Mouse (Mus musculus) hindbrain, embryonic 13.5 days (tissue): ENCODE measurements around the gene Ino80d. TPM values are rescaled to one million over a fixed set of nuclear protein-coding genes. Genes with fewer than 3 reads are reported as not detected.
"Not testable (repeated sequence)": the region's sequence is repeated elsewhere in the genome, so short reads cannot be mapped to it uniquely, and the experiment has no call there.

ENCODE experiments used
- ATAC-seq: fragments of 200-750 bp; cut with Nextera tagmentation; 2 replicates; pipeline ENCODE4 v1.8.0; 2017; ENCODE audit warnings: moderate TSS enrichment; ENCODE audit not compliant: low FRiP score
- H3K27ac ChIP-seq: fragments of 300-500 bp; sonication (generic); 2 replicates; pipeline ENCODE4 v1.5.1; 2015; ENCODE audit warnings: inconsistent platforms, mild to moderate bottlenecking, moderate library complexity
- H3K27me3 ChIP-seq: fragments of 300-500 bp; sonication (generic); 2 replicates; pipeline ENCODE4 v1.6.1; 2015; ENCODE audit warnings: mild to moderate bottlenecking, inconsistent platforms
- H3K36me3 ChIP-seq: fragments of 300-500 bp; sonication (generic); 2 replicates; pipeline ENCODE4 v1.6.1; 2015; ENCODE audit warnings: mild to moderate bottlenecking, inconsistent platforms
- H3K4me1 ChIP-seq: fragments of 300-500 bp; sonication (generic); replicated peaks from 2 replicates; pipeline ENCODE4 v1.6.1; 2015; ENCODE audit warnings: inconsistent platforms
- H3K4me2 ChIP-seq: fragments of 300-500 bp; sonication (generic); 2 replicates; pipeline ENCODE4 v1.6.1; 2015; ENCODE audit warnings: inconsistent platforms, mild to moderate bottlenecking, moderate library complexity
- H3K4me3 ChIP-seq: fragments of 300-500 bp; sonication (generic); 2 replicates; pipeline ENCODE4 v1.5.1; 2015; ENCODE audit warnings: mild to moderate bottlenecking, inconsistent platforms
- H3K9ac ChIP-seq: fragments of 300-500 bp; sonication (generic); 2 replicates; pipeline ENCODE4 v1.6.1; 2015; ENCODE audit warnings: mild to moderate bottlenecking, inconsistent platforms
- H3K9me3 ChIP-seq: fragments of 300-500 bp; sonication (generic); 2 replicates; pipeline ENCODE4 v1.6.1; 2016; ENCODE audit warnings: inconsistent platforms
- WGBS: fragments of 180-500 bp; shearing (Covaris S2); methylation state at CpG from one replicate; pipeline ENCODE4 v1.1.7; 2015; 5-methylcytosine and 5-hydroxymethylcytosine counted together
- polyA plus RNA-seq: library from polyadenylated mRNA; unstranded; fragments of >200 nt; fragmentation: Nextera tagmentation; extraction: Ambion mirVana; gene quantifications from 2 replicates; pipeline ENCODE4 v1.2.1, GENCODE M21; 2015

Gene Ino80d
- polyA plus RNA-seq: 11.2 and 11.3 TPM in 2 replicates

DNA sequence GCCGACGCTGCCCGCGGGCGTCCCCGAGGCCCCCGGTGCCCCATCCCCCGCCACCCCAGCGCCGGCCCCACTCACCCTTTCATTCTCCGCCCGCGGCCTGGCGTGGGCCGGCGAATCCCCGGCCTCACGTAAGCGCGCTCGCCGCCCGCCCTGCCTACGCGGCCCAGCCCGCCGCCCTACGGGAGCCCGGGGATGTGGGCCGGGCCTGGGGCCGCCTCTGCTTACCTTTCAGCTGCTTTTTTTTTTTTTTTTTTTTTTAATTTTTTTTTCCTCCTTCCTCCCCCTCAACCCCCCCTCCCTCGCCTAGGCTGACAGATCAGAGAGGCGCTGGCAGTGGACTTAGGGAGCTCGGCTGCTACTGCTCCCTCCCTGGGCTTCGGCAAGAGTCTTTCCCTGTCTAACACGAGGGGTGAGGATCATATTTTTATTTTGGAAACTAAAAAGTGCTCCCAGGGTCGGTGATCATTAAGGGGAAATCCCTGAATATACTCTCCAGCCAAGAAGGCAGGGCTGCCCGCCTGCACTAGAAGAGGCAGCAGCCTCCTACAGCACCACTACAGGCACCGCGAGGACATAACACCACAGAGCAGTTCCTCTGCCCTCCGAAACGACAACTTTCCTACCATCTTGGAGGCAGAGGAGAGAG, at the start of gene Ino80d:
TSS of gene Ino80d (minus strand) at position 532 of the 646 bp plus-strand sequence.
- H3K4me2 ChIP-seq: peak within 1 kb of the TSS; percentile 93
- ATAC-seq: peak; percentile 93
- H3K9ac ChIP-seq: peak within 1 kb of the TSS; percentile 99
- no peaks in the 10 kb centered on the region for H3K9me3 ChIP-seq
- peak within 1 kb of the TSS; percentile 93 for H3K4me3 ChIP-seq
- peaks cover 6% of the 10 kb centered on the region for H3K36me3 ChIP-seq
- H3K27me3 ChIP-seq: no peaks in the 10 kb centered on the region
- peaks cover 51% of the 10 kb centered on the region for H3K4me1 ChIP-seq
- peak within 1 kb of the TSS; percentile 98 for H3K27ac ChIP-seq
- under 1% methylated on average over 27 of the region's 42 CpGs for WGBS

DNA sequence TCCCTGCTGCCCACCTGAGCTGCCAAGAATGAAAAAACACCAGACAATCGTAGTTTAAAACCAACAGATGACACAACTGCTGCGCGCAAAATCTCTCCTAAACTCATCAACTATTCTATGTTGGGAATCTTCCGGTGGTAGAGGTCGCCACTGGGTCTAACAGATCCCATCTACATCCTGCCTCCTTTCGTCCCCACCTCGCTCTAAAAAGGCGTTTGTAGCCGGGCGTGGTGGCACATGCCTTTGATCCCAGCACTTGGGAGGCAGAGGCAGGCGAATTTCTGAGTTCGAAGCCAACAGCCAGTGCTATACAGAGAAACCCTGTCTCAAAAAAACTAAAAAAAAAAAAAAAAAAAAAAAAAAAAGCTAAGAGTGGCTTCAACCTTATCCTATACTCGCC, 25.8 kb upstream of the Ino80d start:
- 95% methylated on average over 13 of the region's 13 CpGs for WGBS
- Histone ChIP-seq H3K9me3 (no peaks in the 10 kb centered on the region), H3K4me3 (no peak overlapping the region), H3K4me1 (no peaks in the 10 kb centered on the region), H3K36me3 (peaks cover 55% of the 10 kb centered on the region), H3K4me2 (no peak overlapping the region), H3K27ac (no peak overlapping the region), H3K9ac (no peak overlapping the region), H3K27me3 (no peaks in the 10 kb centered on the region)
- no peak for ATAC-seq

GRCm38 (mm10) chr1:63138586-63138985, 24.1 kb upstream of the Ino80d start:
- ATAC-seq, H3K4me2 ChIP-seq, H3K9me3 ChIP-seq, H3K9ac ChIP-seq, H3K4me3 ChIP-seq, H3K27me3 ChIP-seq, H3K4me1 ChIP-seq, H3K27ac ChIP-seq: not testable (repeated sequence)
- 90% methylated on average over 1 of the region's 1 CpGs for WGBS
- H3K36me3 ChIP-seq: peaks cover 39% of the 10 kb centered on the region

GRCm38 (mm10) chr1:63137971-63138370, 23.5 kb upstream of the Ino80d start:
- Histone ChIP-seq H3K36me3 (peaks cover 34% of the 10 kb centered on the region), H3K4me1 (no peaks in the 10 kb centered on the region), H3K4me3 (no peak overlapping the region), H3K27me3 (no peaks in the 10 kb centered on the region), H3K4me2 (no peak overlapping the region), H3K9me3 (no peaks in the 10 kb centered on the region), H3K27ac (no peak overlapping the region), H3K9ac (no peak overlapping the region)
- 78% methylated on average over 2 of the region's 2 CpGs for WGBS
- ATAC-seq: no peak

DNA sequence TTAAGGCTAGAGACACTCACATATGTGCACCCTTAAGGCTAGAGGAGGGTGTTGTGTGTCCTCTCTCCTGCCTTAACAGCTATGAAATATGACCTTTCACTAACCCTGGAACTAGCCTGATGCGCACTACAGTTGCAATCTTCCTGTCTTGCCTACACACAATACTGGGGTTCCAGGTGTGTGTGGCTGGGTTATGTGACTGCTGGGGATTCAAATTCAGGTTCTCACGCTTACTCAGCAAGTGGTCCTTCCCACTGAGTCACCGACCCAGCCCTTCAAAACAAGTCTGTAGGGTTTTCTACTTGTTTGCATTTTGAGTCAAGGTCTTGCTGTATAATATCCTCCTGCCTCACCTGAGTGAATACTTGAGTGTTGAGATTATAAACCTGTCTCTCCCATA, 20.1 kb upstream of the Ino80d start:
- Histone ChIP-seq H3K36me3 (peaks cover 19% of the 10 kb centered on the region), H3K27me3 (no peaks in the 10 kb centered on the region), H3K4me1 (peaks cover 4% of the 10 kb centered on the region; the same call in 1 of the 2 replicates), H3K9me3 (no peaks in the 10 kb centered on the region), H3K4me2 (no peak overlapping the region), H3K4me3 (no peak overlapping the region), H3K27ac (no peak overlapping the region), H3K9ac (no peak overlapping the region)
- 79% methylated on average over 3 of the region's 3 CpGs for WGBS
- ATAC-seq: no peak

- no peaks in the 10 kb centered on the region for H3K9me3 ChIP-seq
- H3K4me3 ChIP-seq: no peak overlapping the region
- 92% methylated on average over 11 of the region's 11 CpGs for WGBS
- H3K4me1 ChIP-seq: peaks cover 7% of the 10 kb centered on the region; the same call in 1 of the 2 replicates
- H3K4me2 ChIP-seq: no peak overlapping the region
- no peaks in the 10 kb centered on the region for H3K27me3 ChIP-seq
- ATAC-seq: no peak
- peaks cover 9% of the 10 kb centered on the region; the same call in 1 of the 2 replicates for H3K36me3 ChIP-seq
- H3K9ac ChIP-seq: no peak overlapping the region
- no peak overlapping the region for H3K27ac ChIP-seq
Observed at GRCm38 (mm10) chr1:63131766-63132165, 17.3 kb upstream of the Ino80d start.

DNA sequence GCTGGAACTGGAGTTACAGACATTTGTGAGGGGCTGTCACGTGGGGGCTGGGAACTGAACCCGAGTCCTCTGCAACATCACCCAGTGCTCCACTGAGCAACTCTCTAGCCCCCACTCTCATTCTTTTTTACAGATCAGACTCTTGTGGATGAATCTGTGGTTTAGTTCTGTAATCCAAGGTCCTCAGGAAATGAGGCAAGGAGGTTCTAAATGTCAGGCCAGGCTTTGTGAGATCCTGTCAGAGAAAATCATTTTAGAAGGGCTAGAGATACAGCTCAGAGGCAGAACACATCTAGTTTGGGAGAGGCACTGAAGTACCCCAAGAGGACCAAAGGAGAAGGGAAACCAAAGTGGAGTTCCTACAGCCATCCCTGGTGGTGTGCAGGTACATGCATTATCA, 16.4 kb upstream of the Ino80d start:
- H3K4me1 ChIP-seq: peaks cover 7% of the 10 kb centered on the region; the same call in 1 of the 2 replicates
- no peak overlapping the region for H3K27ac ChIP-seq
- H3K36me3 ChIP-seq: peaks cover 9% of the 10 kb centered on the region; the same call in 1 of the 2 replicates
- H3K27me3 ChIP-seq: no peaks in the 10 kb centered on the region
- ATAC-seq: no peak
- no peak overlapping the region for H3K4me3 ChIP-seq
- H3K4me2 ChIP-seq: no peak overlapping the region
- H3K9ac ChIP-seq: no peak overlapping the region
- no peaks in the 10 kb centered on the region for H3K9me3 ChIP-seq
- 94% methylated on average over 2 of the region's 2 CpGs for WGBS

GRCm38 (mm10) chr1:63129857-63130690, 15.6 kb upstream of the Ino80d start:
- Histone ChIP-seq H3K9me3 (no peaks in the 10 kb centered on the region), H3K4me2 (peak overlapping the region; percentile 46), H3K27ac (no peak overlapping the region), H3K9ac (no peak overlapping the region), H3K4me3 (peak overlapping the region; percentile 20; the same call in 1 of the 2 replicates), H3K36me3 (peaks cover 17% of the 10 kb centered on the region), H3K4me1 (peaks cover 7% of the 10 kb centered on the region; the same call in 1 of the 2 replicates), H3K27me3 (no peaks in the 10 kb centered on the region)
- 28% methylated on average over 18 of the region's 18 CpGs for WGBS
- ATAC-seq: no peak

DNA sequence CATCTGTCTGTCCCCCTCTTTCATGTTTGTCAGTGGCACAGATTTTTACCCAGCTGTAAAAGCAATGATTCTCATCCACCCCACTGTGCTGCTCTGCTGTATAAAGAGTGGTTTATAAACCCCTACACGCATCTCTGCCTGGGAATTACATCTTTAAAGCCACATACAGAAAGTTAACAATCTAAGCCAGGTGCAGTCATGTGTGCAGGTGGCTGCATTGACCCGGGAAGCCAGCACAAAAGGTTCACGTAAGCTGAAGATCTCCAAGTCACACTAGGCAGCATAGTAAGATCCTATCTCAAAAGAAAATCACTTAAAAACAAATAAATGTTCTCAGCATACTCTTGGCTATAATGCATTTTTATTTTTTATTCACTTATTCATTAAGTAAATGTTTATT, 14.8 kb upstream of the Ino80d start:
- 40% methylated on average over 3 of the region's 3 CpGs for WGBS
- no peak overlapping the region for H3K4me3 ChIP-seq
- peaks cover 7% of the 10 kb centered on the region; the same call in 1 of the 2 replicates for H3K4me1 ChIP-seq
- no peak overlapping the region for H3K27ac ChIP-seq
- no peak overlapping the region for H3K4me2 ChIP-seq
- no peak for ATAC-seq
- H3K36me3 ChIP-seq: peaks cover 21% of the 10 kb centered on the region
- no peaks in the 10 kb centered on the region for H3K9me3 ChIP-seq
- H3K9ac ChIP-seq: no peak overlapping the region
- no peaks in the 10 kb centered on the region for H3K27me3 ChIP-seq

DNA sequence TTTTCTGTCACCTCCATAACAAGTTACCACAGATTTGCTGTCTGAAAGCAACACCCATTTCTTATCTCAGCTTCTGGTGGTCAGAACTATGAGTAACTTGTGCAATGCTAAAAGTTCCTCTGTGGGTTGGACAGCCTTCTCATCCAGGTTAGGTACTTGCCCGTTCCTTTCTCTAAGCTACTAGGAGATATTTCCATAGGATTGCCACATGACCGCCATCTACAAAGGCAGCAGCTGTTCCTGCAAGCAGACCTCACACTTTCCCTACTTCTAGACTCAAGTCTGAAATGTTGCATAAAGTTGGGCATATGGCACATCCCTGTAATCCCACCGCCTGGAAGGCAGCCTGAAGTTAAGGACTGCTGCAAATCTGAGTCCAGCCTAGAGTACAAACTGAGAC, 11.7 kb upstream of the Ino80d start:
- H3K4me3 ChIP-seq: no peak overlapping the region
- peaks cover 7% of the 10 kb centered on the region; the same call in 1 of the 2 replicates for H3K4me1 ChIP-seq
- H3K27ac ChIP-seq: no peak overlapping the region
- 95% methylated on average over 3 of the region's 3 CpGs for WGBS
- H3K36me3 ChIP-seq: peaks cover 44% of the 10 kb centered on the region
- H3K9ac ChIP-seq: no peak overlapping the region
- H3K9me3 ChIP-seq: no peaks in the 10 kb centered on the region
- no peak for ATAC-seq
- H3K4me2 ChIP-seq: no peak overlapping the region
- H3K27me3 ChIP-seq: no peaks in the 10 kb centered on the region

DNA sequence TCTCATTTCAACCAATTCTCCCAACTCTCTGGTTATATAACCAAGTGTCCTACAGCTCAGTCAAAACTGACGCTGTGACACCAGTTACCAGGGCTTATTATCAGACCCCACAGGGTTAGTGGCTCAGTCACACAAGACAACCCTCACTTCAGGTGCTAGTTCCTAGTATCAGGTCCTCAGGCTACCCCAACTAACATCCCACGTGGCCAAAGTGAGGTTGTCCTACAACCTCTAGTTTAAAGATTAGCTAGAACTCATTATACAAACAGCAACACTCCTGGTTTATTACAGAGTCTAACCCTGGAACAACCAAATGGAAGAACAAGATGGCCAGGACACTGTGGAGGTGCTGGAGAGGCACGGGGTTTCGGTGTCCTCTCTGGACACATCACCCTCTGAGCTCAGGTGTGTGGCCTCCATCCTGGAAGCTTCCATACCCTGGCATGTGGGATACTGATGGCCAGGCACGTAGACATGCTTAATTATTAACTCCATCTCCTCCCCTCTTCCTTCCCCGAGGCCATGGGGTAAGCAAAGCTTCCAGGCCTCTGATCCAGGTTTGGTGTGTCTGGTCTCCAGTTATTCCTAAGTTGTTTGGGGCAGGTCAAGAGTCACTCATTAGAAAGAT, 9.5 kb upstream of the Ino80d start:
- H3K36me3 ChIP-seq: peaks cover 61% of the 10 kb centered on the region
- no peak overlapping the region for H3K4me3 ChIP-seq
- no peaks in the 10 kb centered on the region for H3K4me1 ChIP-seq
- no peak overlapping the region for H3K9ac ChIP-seq
- 78% methylated on average over 6 of the region's 6 CpGs for WGBS
- ATAC-seq: no peak
- no peaks in the 10 kb centered on the region for H3K27me3 ChIP-seq
- no peaks in the 10 kb centered on the region for H3K9me3 ChIP-seq
- H3K27ac ChIP-seq: no peak overlapping the region
- no peak overlapping the region for H3K4me2 ChIP-seq

GRCm38 (mm10) chr1:63122005-63122404, 7.5 kb upstream of the Ino80d start:
- Histone ChIP-seq H3K9ac (no peak overlapping the region), H3K27me3 (no peaks in the 10 kb centered on the region), H3K9me3 (no peaks in the 10 kb centered on the region), H3K27ac (no peak overlapping the region), H3K4me3 (no peak overlapping the region), H3K4me1 (peaks cover 4% of the 10 kb centered on the region), H3K4me2 (no peak overlapping the region), H3K36me3 (peaks cover 63% of the 10 kb centered on the region)
- WGBS: 95% methylated on average over 6 of the region's 6 CpGs
- ATAC-seq: no peak
